Mouse (Mus musculus) neutrophil, adult 5-6 weeks (primary cell): ENCODE data around the gene Cep41. TPM values are rescaled to one million over a fixed set of nuclear protein-coding genes. Genes with fewer than 3 reads are reported as not detected.

Experiments used
- ATAC-seq: fragments of 151-379, 151-347 bp; 2 replicates; pipeline ENCODE4 v1.8.0; 2017; ENCODE audit warnings: mild to moderate bottlenecking, moderate TSS enrichment; ENCODE audit not compliant: insufficient number of reproducible peaks, poor library complexity, low FRiP score, severe bottlenecking; ENCODE audit errors: extremely low read depth
- total RNA-seq: library from RNA; stranded (forward); fragments of 200-1000 nt; gene quantifications from 2 replicates; pipeline ENCODE4 v1.2.3, GENCODE M21; 2017

Gene Cep41
- total RNA-seq, 1 experiment from 2014 or later: 6.5 TPM

- ATAC-seq: no peak
These were observed 82.8 kb downstream of the Cep41 start, which contains the start of gene Cpa5 for GRCm38 (mm10) chr6:30610710-30611109. TSS of gene Cpa5 (plus strand) at chr6:30611010.

GRCm38 (mm10) chr6:30605672-30606071 lies 87.9 kb downstream of the Cep41 start:
- ATAC-seq: no peak

- ATAC-seq: no peak
These were observed 88.4 kb downstream of the Cep41 start for GRCm38 (mm10) chr6:30605111-30605510.

- no peak for ATAC-seq
These were observed 89.1 kb downstream of the Cep41 start for GRCm38 (mm10) chr6:30604342-30604867.

Other genes with a start within 250 kb of the Cep41 start
- 29.7 and 34.4 TPM in 2 replicates for gene Tmem209, start 184.0 kb downstream of the Cep41 start, total RNA-seq
- gene Ssmem1, start 183.9 kb downstream of the Cep41 start, total RNA-seq: 0.86 TPM in 1 of 2 replicates, not detected in the other
- gene Cpa2, start 152.2 kb downstream of the Cep41 start, total RNA-seq: not detected in 2 replicates
- not detected in 2 replicates for gene Cpa4, start 125.4 kb downstream of the Cep41 start, total RNA-seq
- not detected in 2 replicates for gene Cpa5, start 82.7 kb downstream of the Cep41 start, total RNA-seq
- gene Cpa1, start 54.5 kb downstream of the Cep41 start, total RNA-seq: not detected in 2 replicates
- gene Mest, start 29.8 kb upstream of the Cep41 start, total RNA-seq: 1.1 and 2.1 TPM in 2 replicates
- gene Copg2, start 203.0 kb upstream of the Cep41 start, total RNA-seq: 31.7 and 36.7 TPM in 2 replicates
- gene Tsga13, start 221.8 kb upstream of the Cep41 start, total RNA-seq: not detected in 2 replicates